Mouse (Mus musculus): ENCODE data around the gene Olfr1271. TPM values are rescaled to one million over a fixed set of nuclear protein-coding genes. Genes with fewer than 3 reads are reported as not detected.

Gene Olfr1271
- total RNA-seq (2023) = not detected

DNA sequence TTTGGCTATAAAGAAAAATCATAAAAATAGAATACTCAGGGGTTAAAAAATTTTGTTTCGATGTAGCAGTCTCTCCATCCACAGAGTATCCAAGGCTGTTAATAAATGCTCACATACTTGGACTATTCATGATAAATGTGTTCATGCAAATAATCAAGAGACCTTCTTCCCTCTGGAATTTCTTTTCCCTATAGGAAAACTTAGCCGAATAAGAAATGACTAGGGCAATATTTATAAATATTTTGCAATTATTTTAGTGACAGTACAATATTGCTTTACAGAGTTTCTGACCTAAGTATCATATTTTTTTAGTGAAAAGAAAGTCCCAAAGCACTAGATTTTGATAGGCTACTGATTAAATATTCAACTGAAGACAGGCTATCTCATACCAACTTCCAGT, at the start of gene Olfr1271:
TSS of gene Olfr1271 (minus strand) at position 101 of the 400 bp plus-strand sequence.

DNA sequence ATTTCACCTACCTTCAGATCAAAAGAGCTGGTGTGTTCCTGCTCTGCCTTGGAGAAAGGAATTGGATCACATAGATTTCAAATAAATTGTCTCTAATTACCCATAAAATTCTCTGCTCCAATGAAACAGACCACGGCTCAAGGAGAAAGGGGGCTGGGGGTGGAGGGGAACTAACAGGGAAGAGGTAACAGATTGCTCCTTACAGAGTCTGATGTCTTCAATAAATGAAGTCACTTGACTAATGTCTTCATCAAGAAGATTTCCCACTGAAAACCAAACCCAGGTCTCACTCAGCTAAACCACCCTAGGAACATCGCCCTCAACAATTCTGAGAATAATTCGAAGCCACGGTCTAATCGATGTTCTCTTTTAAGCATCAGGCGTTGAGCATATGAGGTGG, 21.9 kb upstream of the Olfr1271 start, which contains the start of gene Olfr1272:
TSS of gene Olfr1272 (minus strand) at position 101 of the 400 bp plus-strand sequence.

DNA sequence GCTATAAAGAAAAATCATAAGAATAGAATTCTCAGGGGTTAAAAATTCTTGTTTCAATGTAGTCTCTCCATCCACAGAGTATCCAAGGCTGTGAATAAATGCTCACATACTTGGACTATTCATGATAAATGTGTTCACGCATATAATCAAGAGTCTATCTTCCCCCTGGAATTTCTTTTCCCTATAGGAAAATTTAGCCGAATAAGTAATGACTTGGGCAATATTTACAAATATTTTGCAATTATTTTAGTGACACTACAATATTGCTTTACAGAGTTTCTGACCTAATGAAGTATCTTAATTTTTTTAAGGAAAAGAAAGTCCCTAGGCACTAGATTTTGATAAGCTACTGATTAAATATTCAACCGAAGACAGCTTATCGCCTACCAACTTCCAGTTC, 13.3 kb downstream of the Olfr1271 start, which contains the start of gene Olfr142:
TSS of gene Olfr142 (minus strand) at position 101 of the 400 bp plus-strand sequence.

DNA sequence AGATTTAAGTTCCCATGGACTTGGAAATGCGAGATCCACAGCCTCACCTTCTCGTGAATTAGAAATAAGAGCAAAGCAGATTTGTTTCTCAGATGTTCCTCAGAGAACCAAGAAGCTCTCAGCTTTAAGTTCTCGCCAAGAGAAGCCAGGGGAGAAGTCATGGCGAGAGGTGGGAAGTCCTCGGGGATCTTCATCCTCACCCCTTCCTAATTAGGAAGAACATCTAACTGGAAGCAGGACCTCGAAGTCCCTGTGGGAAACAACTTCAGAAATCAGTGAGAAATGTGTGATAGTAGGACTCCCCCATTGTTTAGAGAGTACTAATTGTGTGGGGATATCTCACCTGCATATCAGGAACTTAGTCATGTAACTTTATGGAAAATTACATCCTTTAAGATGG, 46.4 kb downstream of the Olfr1271 start, which contains the start of gene Olfr1506:
TSS of gene Olfr1506 (minus strand) at position 101 of the 400 bp plus-strand sequence.

Other genes starting within 250 kb of the Olfr1271 start
- gene Olfr1264, start 245.5 kb downstream of the Olfr1271 start, total RNA-seq (2023) = not detected
- gene Olfr1265, start 235.7 kb downstream of the Olfr1271 start, total RNA-seq (2023) = not detected
- not detected for gene Olfr140, start 207.4 kb downstream of the Olfr1271 start, total RNA-seq (2023)
- gene Olfr1269, start 149.6 kb downstream of the Olfr1271 start, total RNA-seq (2023) = not detected
- gene Olfr32, start 128.7 kb downstream of the Olfr1271 start, total RNA-seq (2023) = not detected
- not detected for gene Olfr1270, start 117.9 kb downstream of the Olfr1271 start, total RNA-seq (2023)
- gene Olfr1506, start 46.5 kb downstream of the Olfr1271 start, total RNA-seq (2023) = under 1 TPM; 0.33 to 0.50 TPM
- not detected for gene Olfr142, start 13.4 kb downstream of the Olfr1271 start, total RNA-seq (2023)
- gene Olfr1272, start 21.8 kb upstream of the Olfr1271 start, total RNA-seq (2023) = not detected
- not detected for gene Gm13769, start 51.2 kb upstream of the Olfr1271 start, total RNA-seq (2023)
- gene Olfr1274-ps, start 127.7 kb upstream of the Olfr1271 start, total RNA-seq (2023) = not detected